Mouse (Mus musculus) retina, postnatal 1 day (tissue): Measurements from ENCODE around the gene Sorcs2.
"Not testable (repeated sequence)": the region's sequence is repeated elsewhere in the genome, so short reads cannot be mapped to it uniquely, and the experiment has no call there.

Experiments
- DNase-seq: peaks from one replicate; pipeline ENCODE4 v3.0.0-alpha.2; 2012

Sorcs2 gene

DNA sequence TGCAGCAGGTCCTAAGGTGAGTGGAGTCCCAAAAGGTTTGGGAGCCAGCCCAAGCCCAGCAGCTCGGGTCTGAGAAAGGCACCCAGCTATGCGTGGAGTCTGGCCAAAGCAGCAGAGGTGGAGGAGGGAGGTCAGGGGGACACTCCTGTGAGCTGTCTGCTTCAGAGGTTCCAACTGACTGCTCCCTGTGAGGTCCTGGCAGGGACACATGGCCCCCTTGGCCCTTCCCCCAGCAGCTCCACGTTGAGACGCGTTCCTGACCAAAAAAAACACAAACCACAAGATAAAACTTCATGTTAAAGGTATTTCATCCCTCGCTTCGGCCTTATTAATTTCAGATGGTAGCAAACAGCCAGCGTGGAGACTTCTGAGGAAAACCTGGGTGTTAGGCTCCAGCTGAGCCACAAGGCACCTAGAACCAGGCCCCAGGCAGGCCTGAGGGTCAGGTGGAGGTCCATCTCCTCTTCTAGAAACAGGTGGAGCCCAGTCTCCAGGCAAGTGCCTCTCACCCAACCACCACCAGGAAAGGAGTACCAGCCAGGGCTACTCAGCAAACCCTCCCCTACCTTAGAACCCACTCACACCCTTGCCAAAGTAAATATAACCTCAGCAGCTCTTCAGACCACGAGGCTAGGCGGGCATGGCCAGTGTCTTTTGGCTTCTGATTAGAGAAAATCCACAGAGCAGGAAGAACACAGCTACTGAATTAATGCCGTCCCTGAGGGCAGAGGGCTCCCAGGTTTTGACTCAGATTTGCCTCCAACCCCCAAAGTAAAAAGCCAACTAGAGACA lies 104.6 kb downstream of the Sorcs2 start:
- no peak for DNase-seq

DNA sequence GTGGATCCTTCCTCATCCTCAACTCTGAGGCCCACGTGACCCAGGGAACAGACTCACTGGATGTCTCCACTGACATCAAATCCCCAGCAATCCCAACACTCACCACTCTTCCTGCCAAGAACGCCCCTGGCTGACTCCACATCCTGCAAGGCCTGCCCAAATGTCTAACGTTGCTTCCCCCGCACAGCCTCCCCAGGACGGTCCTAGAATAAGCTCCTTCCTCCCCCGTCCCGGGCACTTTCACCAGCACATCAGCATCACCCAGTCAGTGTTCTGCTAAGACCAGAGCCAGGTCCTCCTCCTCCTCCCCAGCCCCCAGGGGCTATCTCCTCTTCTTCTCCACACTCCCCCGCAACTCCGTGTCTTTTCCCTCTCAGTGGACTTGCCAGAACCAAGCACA lies 105.6 kb downstream of the Sorcs2 start:
- no peak for DNase-seq

DNA sequence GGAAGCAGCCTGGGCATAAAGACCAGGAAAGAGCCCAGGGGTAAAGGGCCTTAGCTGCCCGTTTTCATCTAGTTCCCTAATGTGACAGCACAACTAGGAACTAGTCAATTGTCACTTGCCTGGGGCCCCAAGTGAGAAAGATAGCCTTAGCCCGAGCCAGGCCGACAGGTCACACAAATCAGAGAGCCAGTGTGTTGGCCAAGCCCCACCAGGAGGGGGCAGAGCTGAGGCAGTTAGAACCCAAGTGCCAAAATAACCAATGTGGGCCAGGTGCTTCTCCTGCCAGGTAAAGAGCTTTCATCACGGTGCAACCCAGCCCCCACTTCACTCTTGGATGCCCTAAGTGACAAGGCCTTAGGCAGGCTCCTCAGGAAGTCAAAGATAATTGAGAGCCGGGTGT lies 106.7 kb downstream of the Sorcs2 start:
- DNase-seq = no peak

- peak; percentile 69 for DNase-seq
Measured at GRCm38 (mm10) chr5:36285405-36285804, 112.5 kb downstream of the Sorcs2 start.

DNA sequence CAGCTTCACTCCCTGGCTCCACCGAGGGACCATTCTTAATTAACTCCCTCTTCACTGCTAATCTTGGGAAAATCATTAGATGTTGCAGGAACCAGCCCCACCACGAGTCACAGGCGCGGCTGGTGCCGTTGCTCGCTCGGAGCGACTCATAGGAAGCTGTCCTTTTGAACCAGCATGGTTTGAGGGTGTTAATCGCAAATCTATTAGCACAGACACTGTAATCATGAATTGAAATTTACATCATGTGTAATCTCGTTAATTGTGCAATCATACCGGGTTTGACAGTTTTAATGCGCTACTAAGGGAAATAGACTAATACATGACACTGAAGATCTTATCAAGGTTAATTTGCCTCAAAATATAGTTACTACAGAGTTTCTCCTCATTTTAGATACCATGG lies 118.0 kb downstream of the Sorcs2 start:
- DNase-seq = peak; percentile 40

GRCm38 (mm10) chr5:36274684-36275394 lies 123.1 kb downstream of the Sorcs2 start:
- DNase-seq = peak; percentile 59

- peak; percentile 66 for DNase-seq
Measured at GRCm38 (mm10) chr5:36267194-36267769, 130.7 kb downstream of the Sorcs2 start.

DNA sequence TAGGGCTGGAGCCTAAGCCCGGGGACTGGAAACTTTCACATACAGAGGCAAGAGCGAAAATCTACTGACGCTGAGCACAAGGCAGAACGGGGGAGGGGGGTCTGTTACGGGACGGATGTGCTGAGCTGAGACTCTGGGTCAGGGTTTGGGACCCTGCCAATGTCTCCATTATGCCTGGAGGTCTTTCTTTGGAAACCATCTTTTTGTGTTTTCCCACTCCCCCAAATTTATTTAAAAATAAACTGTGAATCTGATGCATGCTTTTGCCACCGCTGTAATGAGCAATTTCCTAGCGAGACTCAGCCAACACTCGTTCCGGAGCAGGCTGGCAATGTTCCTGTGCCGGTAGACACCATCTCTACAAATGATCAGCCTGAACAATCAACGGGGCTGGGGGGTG lies 137.1 kb downstream of the Sorcs2 start:
- DNase-seq = no peak

- peak; percentile 67 for DNase-seq
Measured at GRCm38 (mm10) chr5:36259691-36260124, 138.2 kb downstream of the Sorcs2 start.

DNA sequence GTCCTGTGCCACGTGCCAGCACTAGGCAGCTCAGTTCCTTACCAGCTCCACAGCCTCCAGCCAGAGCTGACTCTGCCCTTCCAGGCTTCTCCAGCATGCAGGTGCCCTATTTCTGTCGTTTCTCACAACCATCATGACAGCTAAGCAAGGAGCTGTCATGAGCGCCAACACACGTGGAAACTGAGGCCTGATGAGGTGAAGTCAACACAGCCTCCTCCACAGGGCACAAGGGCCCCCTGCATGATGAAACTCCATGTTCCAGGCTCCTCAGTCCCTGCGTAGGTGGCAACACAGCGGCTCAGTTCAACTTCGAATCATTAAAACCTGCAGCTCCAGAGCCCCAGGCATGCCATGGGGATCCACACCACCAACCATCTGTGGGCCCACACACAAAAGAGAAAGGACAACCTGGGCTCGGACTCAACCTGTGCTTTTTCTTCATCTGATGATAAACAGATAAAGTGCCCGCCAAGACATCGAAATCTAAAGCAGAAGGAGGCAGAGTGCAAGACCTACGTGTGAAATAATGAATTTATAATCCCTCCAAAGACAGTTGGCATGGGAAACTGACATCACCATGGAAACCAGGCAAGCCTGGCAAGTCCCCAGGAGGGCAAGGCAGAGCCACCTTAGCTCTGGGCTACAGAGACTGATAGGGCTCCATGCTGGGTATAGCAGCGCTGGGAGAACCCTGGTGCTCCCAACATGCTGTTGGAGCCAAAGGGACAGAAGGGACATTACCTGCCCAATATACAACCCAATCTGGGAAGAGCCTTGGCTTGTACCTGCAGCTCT lies 139.4 kb downstream of the Sorcs2 start:
- no peak for DNase-seq

DNA sequence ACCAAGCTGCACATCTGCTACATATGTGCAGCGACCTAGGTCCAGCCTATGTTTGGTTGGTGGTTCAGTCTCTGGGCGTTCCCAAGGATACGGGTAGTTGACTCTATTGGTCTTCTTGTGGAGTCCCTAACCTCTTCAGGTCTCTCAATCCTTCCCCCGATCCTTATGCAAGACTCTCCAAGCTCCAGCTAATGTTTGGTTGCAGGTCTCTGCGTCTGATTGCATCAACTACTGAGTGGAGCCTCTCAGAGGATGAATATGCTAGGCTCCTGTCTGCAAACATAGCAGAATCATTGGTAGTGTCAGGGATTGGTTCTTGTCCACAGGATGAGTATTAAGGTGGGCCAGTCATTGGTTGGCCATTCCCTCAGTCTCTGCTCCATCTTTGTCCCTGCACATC lies 140.9 kb downstream of the Sorcs2 start:
- DNase-seq = no peak

GRCm38 (mm10) chr5:36254642-36255516 lies 143.1 kb downstream of the Sorcs2 start:
- DNase-seq = peak; percentile 49

- DNase-seq = no peak
Measured at GRCm38 (mm10) chr5:36252746-36253504, 145.0 kb downstream of the Sorcs2 start.

DNA sequence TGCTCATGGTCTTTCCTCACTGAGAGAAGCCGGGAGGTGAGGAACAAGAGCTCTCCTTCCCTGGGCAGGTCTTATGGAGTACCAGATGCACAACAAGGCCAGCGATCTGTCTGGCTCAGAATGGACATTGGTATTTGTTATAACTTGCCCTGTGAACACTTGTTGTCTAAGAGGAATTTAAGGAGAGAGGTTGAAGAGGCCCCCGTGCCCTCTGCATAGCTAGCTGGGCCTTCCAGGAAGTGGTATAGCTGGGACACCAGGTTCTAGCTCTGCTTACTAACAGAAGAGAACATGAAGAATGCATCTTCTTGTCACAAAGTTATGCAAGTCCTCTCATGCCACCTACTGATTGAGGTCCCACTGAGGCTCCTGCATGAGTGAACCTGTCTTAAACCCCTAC lies 149.9 kb downstream of the Sorcs2 start:
- DNase-seq = no peak

DNA sequence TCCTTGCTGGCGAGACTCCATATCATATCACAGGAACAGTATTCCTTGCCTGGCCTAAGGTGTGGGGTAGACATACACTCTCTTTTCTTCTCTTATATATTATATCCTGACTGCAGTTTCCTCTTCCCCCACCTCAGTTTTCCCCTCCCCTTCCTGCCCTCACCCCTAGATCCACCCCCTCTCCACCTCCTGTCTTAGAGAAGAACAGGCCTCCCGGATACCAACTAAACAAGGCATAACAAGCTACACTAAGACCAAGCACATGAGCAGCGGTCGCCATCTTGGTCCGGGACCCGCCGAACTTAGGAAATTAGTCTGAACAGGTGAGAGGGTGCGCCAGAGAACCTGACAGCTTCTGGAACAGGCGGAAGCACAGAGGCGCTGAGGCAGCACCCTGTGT lies 160.4 kb downstream of the Sorcs2 start:
- DNase-seq = not testable (repeated sequence)

DNA sequence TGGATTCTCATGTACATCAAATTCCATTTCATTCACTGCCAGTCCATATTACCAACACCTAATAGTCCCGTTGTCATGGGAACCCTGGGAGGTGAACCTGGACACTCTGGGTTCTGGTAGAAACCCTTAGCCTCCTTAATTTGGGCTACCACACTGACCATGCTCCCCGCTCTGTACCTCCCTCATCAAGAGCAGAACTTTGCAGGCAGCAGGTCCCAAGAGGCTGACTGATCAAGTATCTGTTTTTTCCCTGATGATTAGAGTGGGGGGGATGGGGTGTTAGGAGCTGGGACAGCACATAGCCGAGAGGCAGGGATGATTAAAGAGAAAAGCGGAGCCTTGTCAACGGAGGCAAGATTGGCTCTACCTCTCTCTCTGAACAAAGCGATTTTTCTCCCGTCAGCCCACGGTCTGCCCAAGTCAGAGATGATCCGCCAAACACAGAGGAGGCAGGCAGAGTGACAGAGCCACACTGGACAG lies 167.6 kb downstream of the Sorcs2 start:
- DNase-seq = peak; percentile 68

DNA sequence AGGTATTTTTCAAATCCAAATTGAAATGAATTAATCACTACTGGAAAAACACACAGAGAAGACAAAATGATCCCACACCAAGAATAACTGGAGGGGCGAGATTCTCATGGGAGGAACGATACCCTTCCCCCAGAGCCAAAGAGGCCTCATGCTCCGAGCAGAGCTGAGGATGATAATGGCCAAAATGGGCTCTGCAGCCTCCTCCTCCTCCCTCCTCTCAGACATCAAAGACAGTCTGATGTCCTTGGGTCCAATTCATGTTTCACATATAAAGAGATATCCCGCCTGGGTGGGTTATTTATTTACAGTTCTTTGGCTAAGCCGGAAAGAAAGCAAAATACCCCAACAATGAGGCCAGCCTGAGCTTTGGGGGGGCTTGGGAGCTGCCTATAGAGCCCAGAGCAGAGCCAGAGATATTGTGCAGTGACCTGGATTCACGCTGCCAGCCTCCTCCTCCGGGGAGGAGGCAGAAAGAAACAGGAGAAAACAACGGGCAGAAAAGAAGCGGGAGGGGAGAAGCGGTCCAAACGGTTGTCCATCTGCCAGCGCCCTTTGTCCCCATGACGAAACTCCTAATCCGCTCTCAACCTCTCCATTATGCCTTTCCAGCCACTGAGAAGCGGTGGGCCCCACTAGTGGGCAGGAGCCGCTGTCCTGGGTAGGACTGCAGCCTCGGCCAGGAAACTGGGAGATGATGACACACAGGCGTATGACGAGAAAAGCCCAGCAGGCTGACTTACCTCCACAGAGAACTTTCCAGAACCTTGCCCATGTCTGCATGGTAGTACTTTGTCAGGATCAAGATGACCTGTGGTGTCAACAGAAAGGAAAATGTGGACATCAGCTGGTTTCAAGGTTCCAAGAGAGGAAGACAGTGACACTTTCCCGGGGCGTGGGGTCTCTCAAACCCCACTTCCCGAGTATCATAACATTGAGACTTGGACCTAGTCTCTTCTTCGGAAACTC lies 169.3 kb downstream of the Sorcs2 start:
- peak; percentile 98 for DNase-seq

DNA sequence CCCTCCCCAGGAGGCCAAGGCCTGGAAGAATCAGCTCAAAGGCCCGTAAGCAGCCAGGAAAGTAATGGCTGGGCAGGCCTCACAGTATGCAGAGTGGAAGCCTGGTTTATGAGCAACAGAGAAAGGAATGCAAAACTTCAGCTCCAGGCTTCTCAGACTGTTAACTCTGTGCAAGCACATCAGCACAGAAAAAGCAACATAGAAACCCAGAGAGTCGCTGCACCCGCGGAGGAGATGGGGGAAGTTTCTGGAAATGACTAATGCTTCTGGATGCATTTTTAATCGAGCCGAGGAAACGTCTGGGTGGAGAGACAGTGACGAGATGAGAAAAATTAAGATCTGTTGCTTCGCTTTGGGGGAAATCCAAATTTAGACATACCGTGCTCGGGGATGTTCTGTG lies 171.6 kb downstream of the Sorcs2 start:
- no peak for DNase-seq

- DNase-seq = no peak
Measured at GRCm38 (mm10) chr5:36225855-36226254, 172.1 kb downstream of the Sorcs2 start.

DNA sequence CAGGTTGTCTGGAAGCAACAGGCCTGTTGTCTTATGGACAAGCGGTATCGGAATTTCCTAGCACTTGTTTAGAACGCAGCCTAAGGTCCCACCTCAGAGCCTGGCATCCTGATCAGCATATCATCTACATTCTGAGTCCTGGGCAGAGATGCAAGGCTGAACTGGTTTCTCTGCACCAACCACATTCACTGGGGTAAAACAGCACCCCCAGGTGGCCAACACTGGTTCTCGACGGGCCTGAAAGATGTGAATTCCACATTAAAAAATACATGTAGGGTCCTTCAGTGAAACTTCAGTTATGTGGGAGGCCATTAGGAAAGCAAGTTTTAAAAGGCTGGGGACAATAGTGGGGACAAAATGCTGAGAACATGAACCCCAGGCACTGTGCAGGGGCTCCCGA lies 174.2 kb downstream of the Sorcs2 start:
- DNase-seq = peak; percentile 70
